12 mouse cellular contexts compared by ENCODE assay signal in the genomic region with DNA sequence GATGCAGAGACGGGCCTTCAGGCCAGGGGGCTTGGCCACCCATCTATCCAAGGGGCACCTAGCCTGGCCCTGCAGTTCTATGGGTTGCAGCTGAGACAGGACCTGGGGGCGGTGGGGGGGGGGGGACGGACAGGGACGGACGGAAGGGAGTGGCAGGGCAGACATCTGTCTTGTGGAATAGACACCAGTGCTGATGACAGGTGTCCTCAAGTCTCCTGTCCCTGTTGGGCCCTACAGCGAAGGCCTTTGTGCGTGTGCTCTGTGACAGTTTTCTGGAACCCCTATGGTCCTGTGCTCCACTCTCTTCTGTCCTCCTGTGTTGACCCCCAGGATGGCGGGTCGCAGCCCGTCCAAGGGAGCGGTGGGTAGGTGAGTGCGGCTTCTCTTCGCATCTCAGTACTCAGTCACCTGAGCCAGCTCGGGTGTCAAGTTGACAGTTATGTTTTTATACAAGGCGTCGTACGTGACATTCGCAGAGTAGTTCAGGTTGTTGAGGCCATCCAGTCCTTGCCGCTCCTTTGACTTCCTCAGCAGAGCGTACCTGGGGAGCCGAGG. TPM values are rescaled to one million over a fixed set of nuclear protein-coding genes. Genes with fewer than 3 reads are reported as not detected.
DNase-seq lines count a peak whose midpoint lies in the region; ATAC-seq and TF ChIP-seq lines count a peak whose summit lies in the region.
"Had no signal": no experiment of that assay in that cellular context is flagged by ENCODE, and none has a peak within 500 bp of the region (broad histone marks: within the 10 kb centered on the region; RNA-seq: fewer than 3 reads in every experiment).

No protein-coding gene starts in this region.

- DNase-seq in embryonic facial prominence, embryonic 10.5 days (ENCODE audit: low spot score) = no peak
- peak; percentile 2 for DNase-seq in layer of hippocampus, adult 11-12 months (ENCODE audit: low spot score)
- DNase-seq in layer of hippocampus, postnatal 14 days (ENCODE audit: low spot score in 2 of 2) = no peak
- peak; percentile 0 for DNase-seq in thymus, postnatal 25 days
- DNase-seq in thymus, postnatal 0 days (ENCODE audit: low spot score) = no peak
- no peak for DNase-seq in lung, adult 2 months

- TF ChIP-seq POLR2A in myocyte (IDR thresholded peaks at IDR 0.05; ENCODE audit: insufficient read length, low read depth) = no peak
- no peak for TF ChIP-seq POLR2A in lung, adult 2 months (IDR thresholded peaks at IDR 0.05; ENCODE audit: borderline replicate concordance, extremely low read depth, low read depth, low read length)

- H3K27me3 ChIP-seq in embryonic facial prominence, embryonic 13.5 days = no peaks in the 10 kb centered on the region
- H3K27me3 ChIP-seq in embryonic facial prominence, embryonic 10.5 days (replicated peaks; ENCODE audit: low read depth, poor library complexity, severe bottlenecking) = no peaks in the 10 kb centered on the region
- no peaks in the 10 kb centered on the region for H3K27me3 ChIP-seq in myocyte (ENCODE audit: control insufficient read depth, insufficient read depth, insufficient read length)
- H3K27me3 ChIP-seq: stomach, embryonic 15.5 days had no signal

- H3K36me3 ChIP-seq in embryonic facial prominence, embryonic 13.5 days = peaks cover 65% of the 10 kb centered on the region
- peaks cover 65% of the 10 kb centered on the region for H3K36me3 ChIP-seq in embryonic facial prominence, embryonic 10.5 days (replicated peaks)
- peaks cover 3% of the 10 kb centered on the region for H3K36me3 ChIP-seq in myocyte (ENCODE audit: control insufficient read depth, insufficient read depth)

- H3ac ChIP-seq in myocyte (ENCODE audit: control insufficient read depth, insufficient read length) = no peak overlapping the region

- peak; percentile 52; the same call in 1 of the 2 replicates for ATAC-seq in embryonic facial prominence, embryonic 13.5 days (ENCODE audit: insufficient number of reproducible peaks, insufficient read depth, low FRiP score, low TSS enrichment, low read depth)
- ATAC-seq: activated CD4-positive, CD25-positive, alpha-beta regulatory T cell, adult 4 months; inflammation-experienced regulatory T-cells, adult 6 months had no signal

- no peak overlapping the region for H3K27ac ChIP-seq in embryonic facial prominence, embryonic 13.5 days
- no peak overlapping the region; the same call in 1 of the 2 replicates for H3K27ac ChIP-seq in embryonic facial prominence, embryonic 10.5 days (replicated peaks)
- H3K27ac ChIP-seq: liver, embryonic 14.5 days; stomach, embryonic 15.5 days had no signal

- no peak overlapping the region for H3K9ac ChIP-seq in embryonic facial prominence, embryonic 13.5 days
- H3K9ac ChIP-seq: liver, embryonic 14.5 days; stomach, embryonic 15.5 days had no signal

- no peak overlapping the region for H3K4me3 ChIP-seq in embryonic facial prominence, embryonic 13.5 days
- no peak overlapping the region for H3K4me3 ChIP-seq in embryonic facial prominence, embryonic 10.5 days
- no peak overlapping the region for H3K4me3 ChIP-seq in myocyte
- H3K4me3 ChIP-seq in lung, adult 2 months (replicated peaks; ENCODE audit: extremely low read depth, low read depth, low read length) = no peak overlapping the region
- H3K4me3 ChIP-seq: stomach, embryonic 15.5 days had no signal

- H3K4me2 ChIP-seq in embryonic facial prominence, embryonic 13.5 days = no peak overlapping the region
- H3K4me2 ChIP-seq in myocyte (ENCODE audit: low read depth) = no peak overlapping the region
- H3K4me2 ChIP-seq: stomach, embryonic 15.5 days had no signal

- H3K9me3 ChIP-seq in embryonic facial prominence, embryonic 13.5 days = no peaks in the 10 kb centered on the region
- no peaks in the 10 kb centered on the region for H3K9me3 ChIP-seq in embryonic facial prominence, embryonic 10.5 days
- H3K9me3 ChIP-seq: stomach, embryonic 15.5 days had no signal

- 88% methylated on average over 21 of the region's 21 CpGs for WGBS in embryonic facial prominence, embryonic 13.5 days
- 90% methylated on average over 21 of the region's 21 CpGs for WGBS in embryonic facial prominence, embryonic 10.5 days
- 90% methylated on average over 21 of the region's 21 CpGs for WGBS in lung, adult 2 months

- no peak for TF ChIP-seq CTCF in lung, adult 2 months (IDR thresholded peaks at IDR 0.05; ENCODE audit: insufficient read depth, low read length)

- no peaks in the 10 kb centered on the region for H3K79me2 ChIP-seq in myocyte (ENCODE audit: control insufficient read depth, insufficient read depth)

- H3K4me1 ChIP-seq in embryonic facial prominence, embryonic 13.5 days = 0 out of 2 replicates have a peak, but pooled peaks cover 3% of the 10 kb centered on the region
- peaks cover 26% of the 10 kb centered on the region for H3K4me1 ChIP-seq in embryonic facial prominence, embryonic 10.5 days
- H3K4me1 ChIP-seq in lung, adult 2 months (ENCODE audit: control insufficient read depth, insufficient read depth, low read length) = 0 out of 2 replicates have a peak, but pooled peaks cover 2% of the 10 kb centered on the region

TF ChIP-seq in myocyte, 11 proteins besides CTCF, POLR2A, EP300 and RAD21:
- TF ChIP-seq POLR2AphosphoS2 (IDR thresholded peaks at IDR 0.05; ENCODE audit: insufficient read length, low read depth) (no peak), E2F4 (IDR thresholded peaks at IDR 0.05; ENCODE audit: insufficient read depth) (no peak), MYOG (IDR thresholded peaks at IDR 0.05; ENCODE audit: control insufficient read depth in 1 of 3, insufficient read depth in 1 of 3, insufficient read length in 2 of 3, low read depth in 2 of 3) (peak in 1 of 3 experiments; percentile 89), MYOD1 (IDR thresholded peaks at IDR 0.05; ENCODE audit: control insufficient read depth in 1 of 3, insufficient read length in 2 of 3, low read depth in 2 of 3) (peak in 2 of 3 experiments; percentile 61 to 94), CEBPB (IDR thresholded peaks at IDR 0.05; ENCODE audit: insufficient read depth, poor library complexity, severe bottlenecking) (no peak), TCF3 (IDR thresholded peaks at IDR 0.05; ENCODE audit: insufficient read length, low read depth) (peak; percentile 38)

RNA-seq across cellular contexts. Expression of gene B4galt5, which starts 48.0 kb away (rescaled TPM):
- polyA plus RNA-seq in embryonic facial prominence, embryonic 13.5 days (2015; fragmentation: Nextera tagmentation; extraction: Ambion mirVana) = 7.6 and 8.9 TPM in 2 replicates
- polyA plus RNA-seq in embryonic facial prominence, embryonic 10.5 days (2016; fragmentation: Nextera tagmentation; extraction: Ambion mirVana) = 7.3 and 8.7 TPM in 2 replicates
- total RNA-seq in layer of hippocampus, postnatal 14 days (2021) = 10 to 100 TPM; 58.8 to 60.5 TPM
- 4.6 and 5.8 TPM in 2 replicates for polyA plus RNA-seq in thymus, postnatal 0 days (2015; fragmentation: Nextera tagmentation; extraction: Ambion mirVana)
- 70.0 TPM for polyA plus RNA-seq in myocyte (2012; fragmentation: generic; extraction: Trizol)
- polyA plus RNA-seq in lung, adult 2 months (2012; rRNA removed) = 17.7 and 20.5 TPM in 2 replicates

Comparison
In these comparisons a context has a peak if more than half of its experiments do, and no peak if none do; other contexts are left out.
1. DNase-seq: peak in layer of hippocampus, adult 11-12 months (single experiment) and thymus, postnatal 25 days (single experiment); none in embryonic facial prominence, embryonic 10.5 days (single experiment), layer of hippocampus, postnatal 14 days (0 of 2), thymus, postnatal 0 days (single experiment) and lung, adult 2 months (single experiment).